Mouse (Mus musculus) cerebellum, adult 2 months (tissue): Measurements from ENCODE around the gene Iqca. TPM values are rescaled to one million over a fixed set of nuclear protein-coding genes. Genes with fewer than 3 reads are reported as not detected.

Source experiments
- DNase-seq, 2 experiments: peaks; one replicate each; pipeline ENCODE4 v3.0.0; 2021
- H3K27ac ChIP-seq: fragments of 200-500 bp; 2 replicates; pipeline ENCODE4 v1.5.1; 2012; ENCODE audit warnings: low read length, control low read depth, inconsistent platforms; ENCODE audit not compliant: insufficient read depth
- H3K27me3 ChIP-seq: fragments of 200-500 bp; 2 replicates; pipeline ENCODE4 v1.6.1; 2012; ENCODE audit warnings: inconsistent platforms, mild to moderate bottlenecking, low read length, moderate library complexity; ENCODE audit not compliant: control insufficient read depth, insufficient read depth
- H3K4me1 ChIP-seq: fragments of 200-500 bp; 2 replicates; pipeline ENCODE4 v1.6.1; 2011; ENCODE audit warnings: low read length; ENCODE audit not compliant: control insufficient read depth, insufficient read depth
- H3K4me3 ChIP-seq: fragments of 200-500 bp; replicated peaks from 2 replicates; pipeline ENCODE3; 2011; ENCODE audit warnings: mild to moderate bottlenecking, low read depth, low read length, control low read depth; ENCODE audit not compliant: insufficient read depth
- CTCF ChIP-seq: fragments of 200-500 bp; IDR thresholded peaks from 2 replicates; pipeline ENCODE4 v1.5.1; 2011; ENCODE audit warnings: low read depth, mild to moderate bottlenecking, control low read depth, low read length, moderate library complexity, borderline replicate concordance; ENCODE audit not compliant: insufficient read depth
- POLR2A ChIP-seq: fragments of 200-500 bp; IDR thresholded peaks from 2 replicates; pipeline ENCODE4 v1.6.1; 2011; ENCODE audit warnings: low read length, control low read depth, borderline replicate concordance; ENCODE audit not compliant: insufficient read depth
- WGBS: fragments of 180-500 bp; shearing (Covaris S2); methylation state at CpG from one replicate; pipeline ENCODE4 v1.1.7; 2018; 5-methylcytosine and 5-hydroxymethylcytosine counted together
- polyA plus RNA-seq: library from polyadenylated mRNA; depleted of rRNA; stranded (reverse); fragments of >200 nt; gene quantifications from 2 replicates; pipeline ENCODE4 v1.2.3, GENCODE M21; 2012

Gene Iqca
- polyA plus RNA-seq, 1 experiment = 0.29 TPM

GRCm38 (mm10) chr1:90162379-90162857, 9.2 kb upstream of the Iqca start:
- 27% methylated on average over 13 of the region's 13 CpGs for WGBS
- Histone ChIP-seq H3K4me1 (no peaks in the 10 kb centered on the region), H3K27ac (no peak overlapping the region), H3K4me3 (no peak overlapping the region), H3K27me3 (no peaks in the 10 kb centered on the region)
- TF ChIP-seq POLR2A (no peak), CTCF (no peak)
- no peak for DNase-seq

- 39% methylated on average over 6 of the region's 6 CpGs for WGBS
- Histone ChIP-seq H3K27ac (no peak overlapping the region), H3K4me3 (no peak overlapping the region), H3K27me3 (no peaks in the 10 kb centered on the region), H3K4me1 (no peaks in the 10 kb centered on the region)
- TF ChIP-seq CTCF (no peak), POLR2A (no peak)
- no peak for DNase-seq
Measured at GRCm38 (mm10) chr1:90161623-90162022, 8.4 kb upstream of the Iqca start.

GRCm38 (mm10) chr1:90159927-90160326, 6.7 kb upstream of the Iqca start:
- no peak overlapping the region for H3K4me3 ChIP-seq
- no peak overlapping the region for H3K27ac ChIP-seq
- DNase-seq = no peak
- H3K4me1 ChIP-seq = no peaks in the 10 kb centered on the region
- H3K27me3 ChIP-seq = no peaks in the 10 kb centered on the region
- no peak for TF ChIP-seq CTCF
- TF ChIP-seq POLR2A = no peak
- WGBS = 48% methylated on average over 13 of the region's 13 CpGs

- DNase-seq = no peak
- H3K27me3 ChIP-seq = no peaks in the 10 kb centered on the region
- TF ChIP-seq CTCF = no peak
- no peak for TF ChIP-seq POLR2A
- H3K27ac ChIP-seq = no peak overlapping the region
- 75% methylated on average over 7 of the region's 7 CpGs for WGBS
- no peaks in the 10 kb centered on the region for H3K4me1 ChIP-seq
- H3K4me3 ChIP-seq = no peak overlapping the region
Measured at GRCm38 (mm10) chr1:90156589-90156988, 3.4 kb upstream of the Iqca start.

GRCm38 (mm10) chr1:90153787-90154186, 586 bp upstream of the Iqca start:
- 24% methylated on average over 6 of the region's 6 CpGs for WGBS
- H3K27ac ChIP-seq = no peak overlapping the region
- no peaks in the 10 kb centered on the region for H3K4me1 ChIP-seq
- H3K4me3 ChIP-seq = no peak overlapping the region
- H3K27me3 ChIP-seq = no peaks in the 10 kb centered on the region
- no peak for TF ChIP-seq CTCF
- TF ChIP-seq POLR2A = no peak
- DNase-seq = no peak

GRCm38 (mm10) chr1:90139729-90140128, 13.5 kb downstream of the Iqca start:
- no peak for DNase-seq
- TF ChIP-seq CTCF = no peak
- TF ChIP-seq POLR2A = no peak
- H3K4me3 ChIP-seq = no peak overlapping the region
- no peaks in the 10 kb centered on the region for H3K4me1 ChIP-seq
- no peak overlapping the region for H3K27ac ChIP-seq
- 29% methylated on average over 8 of the region's 8 CpGs for WGBS
- H3K27me3 ChIP-seq = no peaks in the 10 kb centered on the region

GRCm38 (mm10) chr1:90132402-90132801, 20.8 kb downstream of the Iqca start:
- no peak for TF ChIP-seq CTCF
- TF ChIP-seq POLR2A = no peak
- Histone ChIP-seq H3K4me1 (no peaks in the 10 kb centered on the region), H3K4me3 (no peak overlapping the region), H3K27me3 (no peaks in the 10 kb centered on the region), H3K27ac (no peak overlapping the region)
- 44% methylated on average over 11 of the region's 11 CpGs for WGBS
- DNase-seq = no peak

- Histone ChIP-seq H3K27me3 (no peaks in the 10 kb centered on the region), H3K27ac (no peak overlapping the region), H3K4me1 (no peaks in the 10 kb centered on the region), H3K4me3 (no peak overlapping the region)
- WGBS = 70% methylated on average over 7 of the region's 7 CpGs
- TF ChIP-seq POLR2A = no peak
- TF ChIP-seq CTCF = no peak
- DNase-seq = no peak
Measured at GRCm38 (mm10) chr1:90131982-90132381, 21.2 kb downstream of the Iqca start.
